Mouse (Mus musculus) hindlimb bud, embryonic 11.5 days (tissue): ENCODE data around the gene Polr3gl.
"Not testable (repeated sequence)": the region's sequence is repeated elsewhere in the genome, so short reads cannot be mapped to it uniquely, and the experiment has no call there.

Experiments used
- DNase-seq: peaks from one replicate; pipeline ENCODE4 v3.0.0-alpha.2; 2012; ENCODE audit warnings: low read depth, low spot score; ENCODE audit errors: extremely low spot score

Polr3gl gene

GRCm38 (mm10) chr3:96593790-96594560 is at the start of gene Polr3gl:
TSS of gene Polr3gl (minus strand) at chr3:96594181.
- peak; percentile 67 for DNase-seq

GRCm38 (mm10) chr3:96639219-96639618 is 45.2 kb upstream of the Polr3gl start:
- DNase-seq: peak; percentile 42

GRCm38 (mm10) chr3:96636448-96636847 is 42.5 kb upstream of the Polr3gl start:
- DNase-seq: no peak

- DNase-seq: no peak
Observed at GRCm38 (mm10) chr3:96635906-96636305, 41.9 kb upstream of the Polr3gl start.

- DNase-seq: peak; percentile 47
Observed at GRCm38 (mm10) chr3:96634928-96635879, 41.2 kb upstream of the Polr3gl start, which contains the start of the genes Pex11b and Gm42957. TSS of gene Pex11b (plus strand) at chr3:96635376. TSS of gene Gm42957 (plus strand) at chr3:96635474.

- DNase-seq: no peak
Observed at GRCm38 (mm10) chr3:96634015-96634414, 40.0 kb upstream of the Polr3gl start.

GRCm38 (mm10) chr3:96632058-96632457 is 38.1 kb upstream of the Polr3gl start:
- DNase-seq: no peak

GRCm38 (mm10) chr3:96629729-96630600 is 36.0 kb upstream of the Polr3gl start, which contains the start of gene Rbm8a:
TSS of gene Rbm8a (plus strand) at chr3:96629933.
- peak; percentile 99 for DNase-seq

GRCm38 (mm10) chr3:96623201-96623600 is 29.2 kb upstream of the Polr3gl start:
- no peak for DNase-seq

GRCm38 (mm10) chr3:96617941-96618340 is 24.0 kb upstream of the Polr3gl start:
- no peak for DNase-seq

GRCm38 (mm10) chr3:96606618-96607017 is 12.6 kb upstream of the Polr3gl start:
- DNase-seq: no peak

GRCm38 (mm10) chr3:96606007-96606406 is 12.0 kb upstream of the Polr3gl start:
- not testable (repeated sequence) for DNase-seq

GRCm38 (mm10) chr3:96603311-96603710 is 9.3 kb upstream of the Polr3gl start:
- DNase-seq: no peak

- no peak for DNase-seq
Observed at GRCm38 (mm10) chr3:96602704-96603084, 8.7 kb upstream of the Polr3gl start.

- DNase-seq: no peak
Observed at GRCm38 (mm10) chr3:96601941-96602703, 8.1 kb upstream of the Polr3gl start.

GRCm38 (mm10) chr3:96601251-96601787 is 7.3 kb upstream of the Polr3gl start:
- DNase-seq: no peak

GRCm38 (mm10) chr3:96600639-96601250 is 6.8 kb upstream of the Polr3gl start, which contains the start of gene Lix1l:
TSS of gene Lix1l (plus strand) at chr3:96601149.
- DNase-seq: peak; percentile 75

- DNase-seq: no peak
Observed at GRCm38 (mm10) chr3:96599411-96599810, 5.4 kb upstream of the Polr3gl start.

GRCm38 (mm10) chr3:96599069-96599393 is 5.0 kb upstream of the Polr3gl start:
- no peak for DNase-seq
